Mouse (Mus musculus): ENCODE results near the gene Idi2. TPM values are rescaled to one million over a fixed set of nuclear protein-coding genes. Genes with fewer than 3 reads are reported as not detected.
"Not testable (repeated sequence)": the region's sequence is repeated elsewhere in the genome, so short reads cannot be mapped to it uniquely, and the experiment has no call there.

The Idi2 gene
- polyA plus RNA-seq, 1 experiment from 2014 or later, result 0.15 TPM

DNA sequence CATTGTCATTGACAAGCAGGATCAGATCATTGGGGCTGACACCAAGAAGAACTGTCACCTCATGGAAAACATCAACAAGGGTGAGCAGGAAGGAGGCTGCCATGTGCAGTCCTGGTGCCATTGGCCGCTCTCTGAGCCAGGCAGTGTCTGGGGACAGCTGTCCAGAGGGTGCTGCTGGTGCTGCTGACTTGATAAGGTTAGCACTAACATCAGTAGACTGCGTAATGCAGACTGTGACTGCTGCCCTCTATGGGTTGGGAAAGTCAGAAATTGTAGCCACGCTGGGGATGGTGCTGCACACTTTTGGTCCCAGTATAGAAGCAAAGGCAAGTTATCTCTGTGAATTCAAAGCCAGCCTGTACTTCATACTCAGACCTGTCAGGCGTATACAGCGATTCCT, 4.2 kb downstream of the Idi2 start:
- not testable (repeated sequence) for H3K9me3 ChIP-seq (ENCODE audit: control insufficient read depth, low read length); H3K4me3 ChIP-seq (ENCODE audit: low read depth, low read length); H3K36me3 ChIP-seq (ENCODE audit: control insufficient read depth, insufficient read depth, low read length); ATAC-seq (ENCODE audit: low read depth); H3K27me3 ChIP-seq (ENCODE audit: control insufficient read depth, insufficient read depth, low read length); H3K9ac ChIP-seq (replicated peaks; ENCODE audit: low read depth, low read length); H3K27ac ChIP-seq (ENCODE audit: low read depth, low read length); H3K4me1 ChIP-seq (ENCODE audit: control insufficient read depth, insufficient read depth, low read length); H3K4me2 ChIP-seq (ENCODE audit: low read depth, low read length)
- no CpG with 5 or more reads among the region's 5 CpGs for WGBS

DNA sequence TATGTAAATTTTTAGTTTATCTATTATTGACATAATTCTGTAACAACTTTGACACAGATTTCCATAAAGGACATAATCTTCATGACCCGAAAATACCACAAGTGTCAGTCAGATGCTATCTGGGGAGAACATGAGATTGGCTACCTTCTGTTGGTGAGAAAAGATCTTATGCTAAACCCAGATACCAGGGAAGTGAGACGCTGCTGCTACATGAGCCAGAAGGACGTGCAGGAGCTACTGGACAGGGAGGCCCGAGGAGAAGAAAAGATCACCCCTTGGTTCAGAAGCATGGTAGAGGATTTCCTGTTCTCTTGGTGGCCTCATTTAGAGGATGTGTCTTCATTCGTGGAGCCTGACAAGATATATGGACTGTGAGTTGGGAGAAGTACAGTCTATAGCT, 6.4 kb downstream of the Idi2 start:
- WGBS, result 89% methylated on average over 1 of the region's 5 CpGs
- not testable (repeated sequence) for H3K9me3 ChIP-seq (ENCODE audit: control insufficient read depth, low read length); H3K27me3 ChIP-seq (ENCODE audit: control insufficient read depth, insufficient read depth, low read length); H3K4me1 ChIP-seq (ENCODE audit: control insufficient read depth, insufficient read depth, low read length); H3K9ac ChIP-seq (replicated peaks; ENCODE audit: low read depth, low read length); H3K4me2 ChIP-seq (ENCODE audit: low read depth, low read length); H3K36me3 ChIP-seq (ENCODE audit: control insufficient read depth, insufficient read depth, low read length); ATAC-seq (ENCODE audit: low read depth); H3K27ac ChIP-seq (ENCODE audit: low read depth, low read length); H3K4me3 ChIP-seq (ENCODE audit: low read depth, low read length)

DNA sequence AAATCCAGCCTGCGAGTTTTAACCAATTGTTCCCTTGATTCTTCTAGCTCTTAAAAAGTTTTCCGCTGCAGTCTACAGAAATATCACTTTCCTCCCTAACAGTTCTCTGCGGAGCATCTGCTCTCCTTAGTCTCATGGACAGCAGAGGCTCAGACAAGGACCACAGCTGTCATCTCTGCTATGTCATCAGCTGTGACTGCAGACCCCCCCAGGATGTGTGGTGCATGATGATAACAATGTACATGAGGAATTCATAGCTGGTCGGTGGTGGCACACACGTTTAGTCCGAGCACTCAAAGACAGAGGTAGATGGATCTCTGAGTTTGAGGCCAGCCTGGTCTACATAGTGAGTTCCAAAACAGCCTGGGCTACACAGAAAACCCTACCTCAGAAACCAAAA, 6.9 kb downstream of the Idi2 start:
- not testable (repeated sequence) for H3K27me3 ChIP-seq (ENCODE audit: control insufficient read depth, insufficient read depth, low read length); H3K4me3 ChIP-seq (ENCODE audit: low read depth, low read length); H3K4me2 ChIP-seq (ENCODE audit: low read depth, low read length); ATAC-seq (ENCODE audit: low read depth); H3K9ac ChIP-seq (replicated peaks; ENCODE audit: low read depth, low read length); H3K27ac ChIP-seq (ENCODE audit: low read depth, low read length); H3K36me3 ChIP-seq (ENCODE audit: control insufficient read depth, insufficient read depth, low read length); H3K9me3 ChIP-seq (ENCODE audit: control insufficient read depth, low read length); H3K4me1 ChIP-seq (ENCODE audit: control insufficient read depth, insufficient read depth, low read length)
- WGBS, result 93% methylated on average over 5 of the region's 6 CpGs

DNA sequence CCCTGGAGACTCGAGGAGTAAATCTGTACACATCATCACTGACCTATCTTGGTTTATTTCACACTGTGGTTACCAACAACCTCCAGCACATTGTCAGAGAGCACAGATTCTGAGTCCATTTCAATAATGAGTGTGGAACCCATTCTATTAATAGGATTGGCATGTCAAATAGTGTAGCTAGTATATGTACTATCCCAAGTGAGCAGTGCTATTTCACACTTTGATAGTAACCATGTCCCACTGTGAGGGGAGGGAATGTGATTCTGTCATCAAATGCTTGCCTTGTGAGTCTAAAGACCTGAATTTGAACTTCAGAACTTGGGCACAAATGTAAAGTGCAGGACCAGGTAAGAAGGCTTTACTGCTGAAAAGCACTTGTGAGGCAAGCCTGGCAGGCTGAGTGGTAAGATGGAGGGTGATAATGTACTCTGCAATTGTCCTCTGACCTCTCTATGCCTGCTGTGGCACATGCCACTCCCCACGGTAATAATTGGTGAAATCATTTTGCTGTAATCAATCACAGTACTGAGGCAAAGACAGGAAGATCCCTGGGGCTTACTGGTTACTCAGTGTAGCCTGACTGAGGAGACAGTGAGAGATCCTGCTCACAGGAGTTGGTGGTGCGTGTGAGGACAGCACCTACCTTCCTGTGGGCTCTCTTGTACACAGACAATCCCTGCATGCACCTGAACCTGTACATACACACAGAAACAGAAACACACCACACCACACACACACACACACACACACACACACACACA, 8.6 kb downstream of the Idi2 start:
- not testable (repeated sequence) for H3K9me3 ChIP-seq (ENCODE audit: control insufficient read depth, low read length); H3K4me1 ChIP-seq (ENCODE audit: control insufficient read depth, insufficient read depth, low read length); H3K27ac ChIP-seq (ENCODE audit: low read depth, low read length); H3K27me3 ChIP-seq (ENCODE audit: control insufficient read depth, insufficient read depth, low read length); H3K9ac ChIP-seq (replicated peaks; ENCODE audit: low read depth, low read length); H3K36me3 ChIP-seq (ENCODE audit: control insufficient read depth, insufficient read depth, low read length); H3K4me3 ChIP-seq (ENCODE audit: low read depth, low read length); H3K4me2 ChIP-seq (ENCODE audit: low read depth, low read length)
- ATAC-seq (ENCODE audit: low read depth), result peak; percentile 66; the same call in 1 of the 2 replicates
- WGBS, result 59% methylated on average over 3 of the region's 3 CpGs

DNA sequence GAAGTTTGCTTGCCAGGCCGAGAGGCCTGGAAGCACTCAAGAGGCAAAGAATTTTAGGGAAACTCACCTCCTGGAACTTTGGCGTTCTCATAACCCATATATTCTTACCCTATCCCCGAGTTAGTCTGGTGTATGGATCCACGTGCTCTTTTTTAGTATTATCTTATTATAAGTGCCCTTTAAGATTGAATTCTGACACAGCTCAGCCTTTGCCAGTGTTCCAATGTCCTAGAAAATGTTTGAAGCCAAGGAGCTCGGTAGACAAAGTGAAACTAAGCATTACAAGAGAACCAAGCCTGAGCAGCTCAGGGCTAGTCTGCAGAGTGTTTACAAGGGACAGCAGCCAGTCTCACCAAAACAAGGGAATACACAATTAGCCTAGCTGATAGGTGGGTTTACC, 9.6 kb downstream of the Idi2 start:
- ATAC-seq (ENCODE audit: low read depth); H3K9me3 ChIP-seq (ENCODE audit: control insufficient read depth, low read length); H3K4me3 ChIP-seq (ENCODE audit: low read depth, low read length); H3K27ac ChIP-seq (ENCODE audit: low read depth, low read length); H3K27me3 ChIP-seq (ENCODE audit: control insufficient read depth, insufficient read depth, low read length); H3K4me1 ChIP-seq (ENCODE audit: control insufficient read depth, insufficient read depth, low read length); H3K4me2 ChIP-seq (ENCODE audit: low read depth, low read length); H3K9ac ChIP-seq (replicated peaks; ENCODE audit: low read depth, low read length); H3K36me3 ChIP-seq (ENCODE audit: control insufficient read depth, insufficient read depth, low read length): not testable (repeated sequence)
- 41% methylated on average over 5 of the region's 5 CpGs for whole genome bisulfite sequencing

DNA sequence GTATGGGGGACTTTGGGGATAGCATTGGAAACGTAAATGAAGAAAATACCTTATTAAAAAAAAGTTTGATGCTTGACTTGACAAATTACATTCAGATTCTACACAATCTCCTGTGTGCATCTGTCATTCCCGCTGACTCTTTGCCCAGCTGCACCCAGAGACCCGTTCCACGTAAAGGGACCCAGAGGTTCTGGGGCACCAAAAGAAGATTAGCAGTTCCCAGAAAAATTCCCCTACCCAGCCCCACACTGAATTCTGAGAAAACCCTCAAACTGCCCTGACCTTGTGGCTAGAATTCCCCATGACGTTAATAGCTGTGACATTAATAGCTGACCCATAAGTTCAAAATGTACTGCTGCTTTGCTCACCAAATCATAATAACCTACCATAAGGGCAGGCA, 12.6 kb downstream of the Idi2 start:
- Histone ChIP-seq H3K4me3 (ENCODE audit: low read depth, low read length) (no peak overlapping the region), H3K36me3 (ENCODE audit: control insufficient read depth, insufficient read depth, low read length) (peaks cover 10% of the 10 kb centered on the region), H3K4me2 (ENCODE audit: low read depth, low read length) (no peak overlapping the region), H3K27ac (ENCODE audit: low read depth, low read length) (no peak overlapping the region), H3K27me3 (ENCODE audit: control insufficient read depth, insufficient read depth, low read length) (no peaks in the 10 kb centered on the region), H3K4me1 (ENCODE audit: control insufficient read depth, insufficient read depth, low read length) (no peaks in the 10 kb centered on the region), H3K9me3 (ENCODE audit: control insufficient read depth, low read length) (no peaks in the 10 kb centered on the region), H3K9ac (replicated peaks; ENCODE audit: low read depth, low read length) (no peak overlapping the region)
- 92% methylated on average over 5 of the region's 5 CpGs for WGBS
- ATAC-seq (ENCODE audit: low read depth), result no peak

DNA sequence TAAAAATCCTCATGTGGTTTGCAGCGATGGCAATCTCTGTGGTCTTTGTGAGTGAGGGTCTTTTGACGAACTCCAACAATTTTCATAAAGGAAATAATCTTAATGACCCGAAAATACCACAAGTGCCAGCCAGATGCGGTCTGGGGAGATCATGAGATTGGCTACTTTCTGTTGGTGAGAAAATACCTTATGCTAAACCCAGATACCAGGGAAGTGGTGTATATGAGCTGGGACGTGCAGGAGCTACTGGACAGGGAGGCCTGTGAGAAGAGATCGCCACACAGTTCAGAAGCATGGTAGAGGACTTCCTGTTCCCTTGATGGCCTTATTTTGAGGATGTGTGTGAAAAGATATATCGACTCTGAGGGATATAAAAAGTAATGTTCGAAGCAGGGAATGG, 15.1 kb downstream of the Idi2 start:
- H3K4me1 ChIP-seq (ENCODE audit: control insufficient read depth, insufficient read depth, low read length), result no peaks in the 10 kb centered on the region
- no peak overlapping the region for H3K4me2 ChIP-seq (ENCODE audit: low read depth, low read length)
- no peak for ATAC-seq (ENCODE audit: low read depth)
- no peak overlapping the region for H3K9ac ChIP-seq (replicated peaks; ENCODE audit: low read depth, low read length)
- H3K27ac ChIP-seq (ENCODE audit: low read depth, low read length), result no peak overlapping the region
- WGBS, result 96% methylated on average over 8 of the region's 8 CpGs
- H3K9me3 ChIP-seq (ENCODE audit: control insufficient read depth, low read length), result no peaks in the 10 kb centered on the region
- H3K4me3 ChIP-seq (ENCODE audit: low read depth, low read length), result no peak overlapping the region
- peaks cover 20% of the 10 kb centered on the region for H3K36me3 ChIP-seq (ENCODE audit: control insufficient read depth, insufficient read depth, low read length)
- no peaks in the 10 kb centered on the region for H3K27me3 ChIP-seq (ENCODE audit: control insufficient read depth, insufficient read depth, low read length)

DNA sequence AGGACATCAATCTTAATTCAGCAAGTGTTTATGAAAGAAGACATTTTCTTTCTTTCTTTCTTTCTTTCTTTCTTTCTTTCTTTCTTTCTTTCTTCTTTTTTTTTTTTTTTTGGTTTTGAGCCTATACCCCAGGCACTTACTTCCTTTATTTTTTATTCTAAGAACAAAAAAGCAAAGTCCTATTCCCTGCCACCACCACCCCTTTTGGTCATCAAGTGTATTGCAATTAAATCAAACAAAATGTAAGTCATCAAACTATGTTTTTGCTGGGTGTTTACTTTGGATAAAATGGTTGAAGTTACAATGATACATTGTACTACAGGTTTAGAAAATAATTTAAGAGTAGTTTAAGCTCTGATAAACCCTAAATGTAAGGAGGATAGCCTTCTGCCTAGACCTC, 19.7 kb downstream of the Idi2 start:
- no peaks in the 10 kb centered on the region for H3K27me3 ChIP-seq (ENCODE audit: control insufficient read depth, insufficient read depth, low read length)
- no peaks in the 10 kb centered on the region for H3K4me1 ChIP-seq (ENCODE audit: control insufficient read depth, insufficient read depth, low read length)
- no peak for ATAC-seq (ENCODE audit: low read depth)
- no peaks in the 10 kb centered on the region for H3K9me3 ChIP-seq (ENCODE audit: control insufficient read depth, low read length)
- no peak overlapping the region for H3K4me3 ChIP-seq (ENCODE audit: low read depth, low read length)
- no peak overlapping the region for H3K4me2 ChIP-seq (ENCODE audit: low read depth, low read length)
- H3K36me3 ChIP-seq (ENCODE audit: control insufficient read depth, insufficient read depth, low read length), result peaks cover 60% of the 10 kb centered on the region
- no peak overlapping the region for H3K27ac ChIP-seq (ENCODE audit: low read depth, low read length)
- no peak overlapping the region for H3K9ac ChIP-seq (replicated peaks; ENCODE audit: low read depth, low read length)

DNA sequence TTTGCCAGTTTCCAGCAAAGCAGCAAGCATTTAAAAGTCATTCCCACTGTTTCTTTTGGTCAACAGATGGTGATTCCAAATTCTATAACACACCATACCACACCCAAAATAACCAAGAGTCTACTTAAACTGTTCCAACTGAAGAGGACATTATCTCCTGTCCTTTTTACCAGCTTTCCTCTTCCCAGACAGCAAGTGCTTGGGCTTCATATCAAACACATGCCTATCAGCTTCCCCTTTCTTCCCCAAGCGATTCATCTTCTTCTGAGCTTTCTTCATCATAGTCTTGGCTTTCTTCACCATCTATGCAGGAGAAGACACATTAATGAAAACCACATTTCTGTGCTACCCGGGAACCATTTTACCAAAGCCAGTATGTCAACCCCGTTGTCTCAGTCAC, 20.3 kb downstream of the Idi2 start:
- Histone ChIP-seq H3K9me3 (ENCODE audit: control insufficient read depth, low read length) (no peaks in the 10 kb centered on the region), H3K36me3 (ENCODE audit: control insufficient read depth, insufficient read depth, low read length) (peaks cover 66% of the 10 kb centered on the region), H3K27ac (ENCODE audit: low read depth, low read length) (no peak overlapping the region), H3K4me3 (ENCODE audit: low read depth, low read length) (no peak overlapping the region), H3K4me2 (ENCODE audit: low read depth, low read length) (no peak overlapping the region), H3K27me3 (ENCODE audit: control insufficient read depth, insufficient read depth, low read length) (no peaks in the 10 kb centered on the region), H3K4me1 (ENCODE audit: control insufficient read depth, insufficient read depth, low read length) (no peaks in the 10 kb centered on the region), H3K9ac (replicated peaks; ENCODE audit: low read depth, low read length) (no peak overlapping the region)
- 98% methylated on average over 3 of the region's 3 CpGs for WGBS
- ATAC-seq (ENCODE audit: low read depth), result no peak
